Mouse (Mus musculus) liver, embryonic 12.5 days (tissue): Measurements from ENCODE around the gene Phc3. TPM values are rescaled to one million over a fixed set of nuclear protein-coding genes. Genes with fewer than 3 reads are reported as not detected.
A peak's percentile ranks its signal among the peaks of the same experiment; 100 is the strongest.
"Not testable (repeated sequence)": the region's sequence is repeated elsewhere in the genome, so short reads cannot be mapped to it uniquely, and the experiment has no call there.

Experiments
- ATAC-seq: fragments of 200-750 bp; cut with Nextera tagmentation; 2 replicates; pipeline ENCODE4 v1.8.0; 2017; ENCODE audit warnings: moderate number of reproducible peaks, mild to moderate bottlenecking, moderate library complexity
- H3K27ac ChIP-seq: fragments of 300-500 bp; sonication (generic); 2 replicates; pipeline ENCODE4 v1.5.1; 2016; ENCODE audit warnings: mild to moderate bottlenecking
- H3K27me3 ChIP-seq: fragments of 300-500 bp; sonication (generic); replicated peaks from 2 replicates; pipeline ENCODE4 v1.6.1; 2016; ENCODE audit warnings: mild to moderate bottlenecking, moderate library complexity
- H3K36me3 ChIP-seq: fragments of 300-500 bp; sonication (generic); 2 replicates; pipeline ENCODE4 v1.6.1; 2016; ENCODE audit warnings: mild to moderate bottlenecking, moderate library complexity
- H3K4me1 ChIP-seq: fragments of 300-500 bp; sonication (generic); 2 replicates; pipeline ENCODE4 v1.6.1; 2016
- H3K4me2 ChIP-seq: fragments of 300-500 bp; sonication (generic); 2 replicates; pipeline ENCODE4 v1.6.1; 2016; ENCODE audit warnings: mild to moderate bottlenecking, moderate library complexity
- H3K4me3 ChIP-seq: fragments of 300-500 bp; sonication (generic); 2 replicates; pipeline ENCODE4 v1.5.1; 2016; ENCODE audit warnings: mild to moderate bottlenecking, moderate library complexity
- H3K9ac ChIP-seq: fragments of 300-500 bp; sonication (generic); 2 replicates; pipeline ENCODE4 v1.6.1; 2016; ENCODE audit warnings: mild to moderate bottlenecking, moderate library complexity
- H3K9me3 ChIP-seq: fragments of 300-500 bp; sonication (generic); replicated peaks from 2 replicates; pipeline ENCODE4 v1.6.1; 2016; ENCODE audit warnings: mild to moderate bottlenecking, moderate library complexity
- WGBS: fragments of 180-500 bp; shearing (Covaris S2); methylation state at CpG from one replicate; pipeline ENCODE4 v1.1.7; 2016; ENCODE audit not compliant: insufficient replicate concordance; 5-methylcytosine and 5-hydroxymethylcytosine counted together
- polyA plus RNA-seq: library from polyadenylated mRNA; unstranded; fragments of >200 nt; fragmentation: Nextera tagmentation; extraction: Ambion mirVana; gene quantifications from 2 replicates; pipeline ENCODE4 v1.2.1, GENCODE M21; 2016

Phc3 gene
- polyA plus RNA-seq, 1 experiment from 2014 or later, result 2.8 TPM

GRCm38 (mm10) chr3:30859599-30859998 is 109.6 kb downstream of the Phc3 start:
- H3K27ac ChIP-seq, H3K36me3 ChIP-seq, H3K9me3 ChIP-seq, ATAC-seq, H3K4me2 ChIP-seq, H3K4me3 ChIP-seq, H3K9ac ChIP-seq: not testable (repeated sequence)
- H3K27me3 ChIP-seq, result peaks cover 25% of the 10 kb centered on the region
- H3K4me1 ChIP-seq, result peaks cover 11% of the 10 kb centered on the region; the same call in 1 of the 2 replicates
- WGBS, result 77% methylated on average over 8 of the region's 8 CpGs

- H3K4me1 ChIP-seq, result peaks cover 11% of the 10 kb centered on the region; the same call in 1 of the 2 replicates
- H3K36me3 ChIP-seq, result no peaks in the 10 kb centered on the region
- H3K4me3 ChIP-seq, result peak within 1 kb of the TSS; percentile 60
- under 1% methylated on average over 75 of the region's 75 CpGs for WGBS
- peaks cover 50% of the 10 kb centered on the region for H3K27me3 ChIP-seq
- no peak within 1 kb of the TSS for H3K27ac ChIP-seq
- H3K9ac ChIP-seq, result peak within 1 kb of the TSS; percentile 55
- H3K4me2 ChIP-seq, result peak within 1 kb of the TSS; percentile 90
- no peaks in the 10 kb centered on the region for H3K9me3 ChIP-seq
- ATAC-seq, result peak; percentile 78
These were observed 113.4 kb downstream of the Phc3 start, which contains the start of gene Gpr160 for GRCm38 (mm10) chr3:30855604-30856458. Gene Gpr160 (plus strand): TSS chr3:30855950.

- no peaks in the 10 kb centered on the region for H3K36me3 ChIP-seq
- peaks cover 11% of the 10 kb centered on the region; the same call in 1 of the 2 replicates for H3K4me1 ChIP-seq
- no peak overlapping the region for H3K27ac ChIP-seq
- no peak overlapping the region for H3K4me3 ChIP-seq
- no peak for ATAC-seq
- no peak overlapping the region for H3K4me2 ChIP-seq
- H3K9ac ChIP-seq, result no peak overlapping the region
- no peaks in the 10 kb centered on the region for H3K9me3 ChIP-seq
- H3K27me3 ChIP-seq, result peaks cover 50% of the 10 kb centered on the region
- WGBS, result 67% methylated on average over 5 of the region's 5 CpGs
These were observed 115.6 kb downstream of the Phc3 start for GRCm38 (mm10) chr3:30853596-30853995.

DNA sequence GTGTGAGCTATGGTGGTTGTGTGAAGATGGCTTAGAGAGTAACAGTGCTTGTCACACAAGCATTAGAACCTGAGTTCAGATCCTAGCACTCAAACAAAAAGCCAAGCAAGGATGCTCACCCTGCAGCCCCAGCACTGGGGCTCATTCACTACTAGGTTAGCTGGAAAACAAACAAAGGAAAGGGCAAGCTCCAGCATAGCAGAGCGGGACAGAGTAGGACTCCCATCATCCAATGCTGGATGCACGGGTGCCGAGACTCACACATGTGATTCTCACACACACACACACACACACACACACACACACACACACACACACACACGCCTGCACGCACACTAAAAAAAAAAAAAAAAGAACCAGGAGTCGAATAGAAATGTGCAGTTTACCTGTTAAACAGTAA is 117.8 kb downstream of the Phc3 start:
- Histone ChIP-seq H3K4me3 (no peak overlapping the region), H3K9ac (no peak overlapping the region), H3K9me3 (no peaks in the 10 kb centered on the region), H3K27ac (no peak overlapping the region), H3K4me1 (peaks cover 11% of the 10 kb centered on the region; the same call in 1 of the 2 replicates), H3K27me3 (peaks cover 43% of the 10 kb centered on the region), H3K36me3 (no peaks in the 10 kb centered on the region), H3K4me2 (no peak overlapping the region)
- WGBS, result 53% methylated on average over 4 of the region's 6 CpGs
- no peak for ATAC-seq

Other genes with a start within 250 kb of the Phc3 start
- 0.05 TPM in 1 of 2 replicates, not detected in the other for gene Samd7, start 223.1 kb downstream of the Phc3 start, polyA plus RNA-seq
- gene Sec62, start 176.5 kb downstream of the Phc3 start, polyA plus RNA-seq, result 60.5 and 65.5 TPM in 2 replicates
- 1.5 and 2.7 TPM in 2 replicates for gene Gpr160, start 113.5 kb downstream of the Phc3 start, polyA plus RNA-seq
- 12.5 TPM in 2 replicates for gene Prkci, start 26.3 kb upstream of the Phc3 start, polyA plus RNA-seq
- 7.6 and 8.5 TPM in 2 replicates for gene Skil, start 125.6 kb upstream of the Phc3 start, polyA plus RNA-seq
- 0.18 and 0.23 TPM in 2 replicates for gene Cldn11, start 180.5 kb upstream of the Phc3 start, polyA plus RNA-seq